Mouse (Mus musculus) thymus, adult 2 months (tissue): ENCODE measurements around the gene Clk2. TPM values are rescaled to one million over a fixed set of nuclear protein-coding genes. Genes with fewer than 3 reads are reported as not detected.

ENCODE experiments used
- DNase-seq: peaks from one replicate; pipeline ENCODE4 v3.0.0; 2021
- H3K27ac ChIP-seq: fragments of 200-500 bp; 2 replicates; pipeline ENCODE4 v1.5.1; 2012; ENCODE audit warnings: low read length, control low read depth; ENCODE audit not compliant: control insufficient read depth, insufficient read depth
- H3K27me3 ChIP-seq: fragments of 200-500 bp; 2 replicates; pipeline ENCODE4 v1.6.1; 2012; ENCODE audit warnings: mild to moderate bottlenecking, low read length, moderate library complexity, mixed read lengths; ENCODE audit not compliant: control insufficient read depth, insufficient read depth
- H3K36me3 ChIP-seq: fragments of 200-500 bp; 2 replicates; pipeline ENCODE4 v1.6.1; 2012; ENCODE audit warnings: mild to moderate bottlenecking, low read length, moderate library complexity; ENCODE audit not compliant: control insufficient read depth, insufficient read depth
- H3K4me1 ChIP-seq: fragments of 200-500 bp; replicated peaks from 2 replicates; pipeline ENCODE4 v1.6.1; 2012; ENCODE audit warnings: low read length; ENCODE audit not compliant: control insufficient read depth, insufficient read depth
- H3K4me3 ChIP-seq: fragments of 200-500 bp; 2 replicates; pipeline ENCODE4 v1.5.1; 2012; ENCODE audit warnings: mild to moderate bottlenecking, low read length, control low read depth, moderate library complexity; ENCODE audit not compliant: control insufficient read depth, insufficient read depth
- CTCF ChIP-seq: fragments of 200-500 bp; IDR thresholded peaks from 2 replicates; pipeline ENCODE4 v1.5.1; 2012; ENCODE audit warnings: mild to moderate bottlenecking, control low read depth, low read length, moderate library complexity, borderline replicate concordance; ENCODE audit not compliant: control insufficient read depth, poor library complexity, insufficient read depth; ENCODE audit errors: extremely low read depth
- POLR2A ChIP-seq: fragments of 200-500 bp; IDR thresholded peaks from 2 replicates; pipeline ENCODE4 v1.6.1; 2012; ENCODE audit warnings: mild to moderate bottlenecking, low read length, control low read depth, moderate library complexity; ENCODE audit not compliant: control insufficient read depth, poor library complexity, insufficient read depth; ENCODE audit errors: extremely low read depth
- WGBS: fragments of 180-500 bp; shearing (Covaris S2); methylation state at CpG from one replicate; pipeline ENCODE4 v1.1.7; 2018; 5-methylcytosine and 5-hydroxymethylcytosine counted together
- polyA plus RNA-seq: library from polyadenylated mRNA; depleted of rRNA; stranded (reverse); fragments of >200 nt; gene quantifications from 2 replicates; pipeline ENCODE4 v1.2.3, GENCODE M21; 2012; rRNA removed

Gene Clk2
- polyA plus RNA-seq, result 117 and 126 TPM in 2 replicates

- DNase-seq, result peak; percentile 96
Observed at GRCm38 (mm10) chr3:89164506-89165267, at the start of gene Clk2. Clk2 (plus strand) TSS chr3:89164795.

GRCm38 (mm10) chr3:89115522-89115921 is 49.1 kb upstream of the Clk2 start:
- H3K36me3 ChIP-seq, result no peaks in the 10 kb centered on the region
- H3K27ac ChIP-seq, result no peak overlapping the region
- no peak overlapping the region for H3K4me3 ChIP-seq
- TF ChIP-seq POLR2A (no peak), CTCF (no peak)
- H3K27me3 ChIP-seq, result no peaks in the 10 kb centered on the region
- peak; percentile 46 for DNase-seq
- H3K4me1 ChIP-seq, result no peaks in the 10 kb centered on the region
- WGBS, result 17% methylated on average over 2 of the region's 2 CpGs

More at GRCm38 (mm10) chr3:89164506-89165267, at the start of gene Clk2:
- no peaks in the 10 kb centered on the region for H3K27me3 ChIP-seq
- WGBS, result under 1% methylated on average over 69 of the region's 79 CpGs
- H3K4me3 ChIP-seq, result peak within 1 kb of the TSS; percentile 92
- H3K36me3 ChIP-seq, result peaks cover 25% of the 10 kb centered on the region
- H3K4me1 ChIP-seq, result peaks cover 12% of the 10 kb centered on the region
- TF ChIP-seq CTCF, result 0 out of 2 replicates have a peak, but pooled peaks have one; percentile 15
- peak; percentile 95 for TF ChIP-seq POLR2A
- H3K27ac ChIP-seq, result peak within 1 kb of the TSS; percentile 61

- 77% methylated on average over 2 of the region's 2 CpGs for WGBS
- Histone ChIP-seq H3K27ac (no peak overlapping the region), H3K4me1 (no peaks in the 10 kb centered on the region), H3K27me3 (no peaks in the 10 kb centered on the region), H3K36me3 (no peaks in the 10 kb centered on the region), H3K4me3 (no peak overlapping the region)
- DNase-seq, result no peak
- TF ChIP-seq POLR2A (no peak), CTCF (no peak)
Observed at GRCm38 (mm10) chr3:89123313-89123712, 41.3 kb upstream of the Clk2 start.

- Histone ChIP-seq H3K36me3 (no peaks in the 10 kb centered on the region), H3K4me3 (no peak overlapping the region), H3K27ac (no peak overlapping the region), H3K4me1 (no peaks in the 10 kb centered on the region), H3K27me3 (no peaks in the 10 kb centered on the region)
- TF ChIP-seq CTCF (no peak), POLR2A (no peak)
- 80% methylated on average over 3 of the region's 3 CpGs for WGBS
- DNase-seq, result no peak
Observed at GRCm38 (mm10) chr3:89124241-89124640, 40.4 kb upstream of the Clk2 start.

- H3K27me3 ChIP-seq, result no peaks in the 10 kb centered on the region
- H3K4me3 ChIP-seq, result no peak overlapping the region
- WGBS, result 94% methylated on average over 3 of the region's 3 CpGs
Observed at GRCm38 (mm10) chr3:89125981-89126380, 38.6 kb upstream of the Clk2 start.

GRCm38 (mm10) chr3:89129908-89130307 is 34.7 kb upstream of the Clk2 start:
- WGBS, result 93% methylated on average over 3 of the region's 3 CpGs
- Histone ChIP-seq H3K27ac (no peak overlapping the region), H3K4me1 (0 out of 2 replicates have a peak, but pooled peaks cover 5% of the 10 kb centered on the region), H3K36me3 (no peaks in the 10 kb centered on the region), H3K27me3 (no peaks in the 10 kb centered on the region; the same call in 1 of the 2 replicates), H3K4me3 (no peak overlapping the region)
- TF ChIP-seq CTCF, result no peak
- no peak for TF ChIP-seq POLR2A
- no peak for DNase-seq

More at GRCm38 (mm10) chr3:89125981-89126380, 38.6 kb upstream of the Clk2 start:
- no peak for TF ChIP-seq CTCF
- TF ChIP-seq POLR2A, result no peak
- no peaks in the 10 kb centered on the region for H3K4me1 ChIP-seq
- H3K36me3 ChIP-seq, result no peaks in the 10 kb centered on the region
- H3K27ac ChIP-seq, result no peak overlapping the region
- DNase-seq, result no peak
